Mouse (Mus musculus) hindbrain, embryonic 14.5 days (tissue): ENCODE data around the gene Sh3bp5. TPM values are rescaled to one million over a fixed set of nuclear protein-coding genes. Genes with fewer than 3 reads are reported as not detected.
A peak's percentile ranks its signal among the peaks of the same experiment; 100 is the strongest.

ENCODE experiments used
- ATAC-seq: fragments of 200-750 bp; cut with Nextera tagmentation; 2 replicates; pipeline ENCODE4 v1.8.0; 2017; ENCODE audit warnings: moderate number of reproducible peaks, mild to moderate bottlenecking, moderate TSS enrichment, moderate library complexity; ENCODE audit not compliant: low FRiP score
- DNase-seq: peaks from one replicate; pipeline ENCODE4 v3.0.0-alpha.2; 2015; ENCODE audit warnings: low spot score
- H3K27ac ChIP-seq: fragments of 300-500 bp; sonication (generic); 2 replicates; pipeline ENCODE4 v1.5.1; 2014; ENCODE audit warnings: mild to moderate bottlenecking, moderate library complexity
- H3K27me3 ChIP-seq: fragments of 300-500 bp; sonication (generic); 2 replicates; pipeline ENCODE4 v1.6.1; 2014; ENCODE audit warnings: mild to moderate bottlenecking, low read length, mixed read lengths; ENCODE audit not compliant: control insufficient read depth, insufficient read depth
- H3K36me3 ChIP-seq: fragments of 300-500 bp; sonication (generic); replicated peaks from 2 replicates; pipeline ENCODE4 v1.6.1; 2014; ENCODE audit not compliant: control insufficient read depth, insufficient read depth
- H3K4me1 ChIP-seq: fragments of 300-500 bp; sonication (generic); replicated peaks from 2 replicates; pipeline ENCODE4 v1.6.1; 2014; ENCODE audit warnings: antibody characterized with exemption, low read length, mixed read lengths; ENCODE audit not compliant: control insufficient read depth, insufficient read depth
- H3K4me2 ChIP-seq: fragments of 300-500 bp; sonication (generic); replicated peaks from 2 replicates; pipeline ENCODE4 v1.6.1; 2014; ENCODE audit warnings: mild to moderate bottlenecking, moderate library complexity
- H3K4me3 ChIP-seq: fragments of 300-500 bp; sonication (generic); replicated peaks from 2 replicates; pipeline ENCODE4 v1.5.1; 2014; ENCODE audit warnings: mild to moderate bottlenecking, low read length
- H3K9ac ChIP-seq: fragments of 300-500 bp; sonication (generic); 2 replicates; pipeline ENCODE4 v1.6.1; 2014
- H3K9me3 ChIP-seq: fragments of 300-500 bp; sonication (generic); 2 replicates; pipeline ENCODE4 v1.6.1; 2016; ENCODE audit warnings: low read length; ENCODE audit not compliant: control insufficient read depth
- WGBS: fragments of 180-500 bp; shearing (Covaris S2); extraction: QIAGEN DNeasy Blood & Tissue Kit; methylation state at CpG from one replicate; pipeline ENCODE4 v1.1.7; 2014; 5-methylcytosine and 5-hydroxymethylcytosine counted together
- polyA plus RNA-seq: library from polyadenylated mRNA; unstranded; fragments of >200 nt; fragmentation: Nextera tagmentation; extraction: Ambion mirVana; gene quantifications from 2 replicates; pipeline ENCODE4 v1.2.1, GENCODE M21; 2014

Gene Sh3bp5
- polyA plus RNA-seq, 1 experiment from 2014 or later: 93.7 TPM

- Histone ChIP-seq H3K9me3 (no peaks in the 10 kb centered on the region), H3K4me1 (peaks cover 12% of the 10 kb centered on the region), H3K27me3 (no peaks in the 10 kb centered on the region), H3K4me2 (no peak overlapping the region), H3K4me3 (no peak overlapping the region), H3K36me3 (peaks cover 30% of the 10 kb centered on the region), H3K9ac (no peak overlapping the region), H3K27ac (no peak overlapping the region)
- ATAC-seq (no peak), DNase-seq (no peak)
- WGBS: 63% methylated on average over 11 of the region's 11 CpGs
Measured at GRCm38 (mm10) chr14:31383470-31384050, 52.3 kb downstream of the Sh3bp5 start.

- H3K36me3 ChIP-seq: peaks cover 38% of the 10 kb centered on the region
- no peak overlapping the region for H3K27ac ChIP-seq
- H3K9me3 ChIP-seq: no peaks in the 10 kb centered on the region
- no peak overlapping the region for H3K4me3 ChIP-seq
- DNase-seq (no peak), ATAC-seq (no peak)
- H3K9ac ChIP-seq: no peak overlapping the region
- H3K4me1 ChIP-seq: peaks cover 12% of the 10 kb centered on the region
- no peak overlapping the region for H3K4me2 ChIP-seq
- no peaks in the 10 kb centered on the region for H3K27me3 ChIP-seq
- 85% methylated on average over 8 of the region's 8 CpGs for WGBS
Measured at GRCm38 (mm10) chr14:31382276-31382675, 53.6 kb downstream of the Sh3bp5 start.

- H3K27ac ChIP-seq: no peak overlapping the region
- no peaks in the 10 kb centered on the region for H3K9me3 ChIP-seq
- H3K9ac ChIP-seq: no peak overlapping the region
- H3K4me2 ChIP-seq: no peak overlapping the region
- no peaks in the 10 kb centered on the region for H3K4me1 ChIP-seq
- peaks cover 79% of the 10 kb centered on the region for H3K36me3 ChIP-seq
- no peak overlapping the region for H3K4me3 ChIP-seq
- WGBS: 81% methylated on average over 3 of the region's 3 CpGs
- no peaks in the 10 kb centered on the region for H3K27me3 ChIP-seq
- ATAC-seq (no peak), DNase-seq (no peak)
Measured at GRCm38 (mm10) chr14:31376331-31376730, 59.5 kb downstream of the Sh3bp5 start.

- Histone ChIP-seq H3K9ac (no peak overlapping the region), H3K27ac (no peak overlapping the region), H3K36me3 (peaks cover 97% of the 10 kb centered on the region), H3K27me3 (no peaks in the 10 kb centered on the region), H3K9me3 (no peaks in the 10 kb centered on the region), H3K4me1 (no peaks in the 10 kb centered on the region), H3K4me2 (no peak overlapping the region), H3K4me3 (no peak overlapping the region)
- no peak for DNase-seq
- ATAC-seq: no peak
- 93% methylated on average over 6 of the region's 6 CpGs for WGBS
Measured at GRCm38 (mm10) chr14:31374390-31374789, 61.5 kb downstream of the Sh3bp5 start.

GRCm38 (mm10) chr14:31369377-31369776, 66.5 kb downstream of the Sh3bp5 start:
- Histone ChIP-seq H3K27ac (no peak overlapping the region), H3K9ac (no peak overlapping the region), H3K4me1 (no peaks in the 10 kb centered on the region), H3K4me3 (no peak overlapping the region), H3K4me2 (no peak overlapping the region), H3K36me3 (peaks cover 92% of the 10 kb centered on the region), H3K27me3 (no peaks in the 10 kb centered on the region), H3K9me3 (no peaks in the 10 kb centered on the region)
- WGBS: 93% methylated on average over 3 of the region's 3 CpGs
- DNase-seq (no peak), ATAC-seq (no peak)

GRCm38 (mm10) chr14:31367951-31368350, 67.9 kb downstream of the Sh3bp5 start:
- 93% methylated on average over 7 of the region's 7 CpGs for WGBS
- H3K4me2 ChIP-seq: no peak overlapping the region
- H3K36me3 ChIP-seq: peaks cover 92% of the 10 kb centered on the region
- ATAC-seq: no peak
- H3K4me3 ChIP-seq: no peak overlapping the region
- no peaks in the 10 kb centered on the region for H3K9me3 ChIP-seq
- H3K27me3 ChIP-seq: no peaks in the 10 kb centered on the region
- H3K4me1 ChIP-seq: no peaks in the 10 kb centered on the region
- H3K9ac ChIP-seq: no peak overlapping the region
- DNase-seq: no peak
- H3K27ac ChIP-seq: no peak overlapping the region

- Histone ChIP-seq H3K27ac (no peak overlapping the region), H3K9ac (no peak overlapping the region), H3K4me3 (no peak overlapping the region), H3K27me3 (no peaks in the 10 kb centered on the region), H3K4me1 (no peaks in the 10 kb centered on the region), H3K4me2 (no peak overlapping the region), H3K36me3 (peaks cover 94% of the 10 kb centered on the region), H3K9me3 (no peaks in the 10 kb centered on the region)
- ATAC-seq: no peak
- DNase-seq: peak; percentile 73
Measured at GRCm38 (mm10) chr14:31365350-31365749, 70.5 kb downstream of the Sh3bp5 start.

- ATAC-seq: no peak
- 98% methylated on average over 4 of the region's 4 CpGs for WGBS
Measured at GRCm38 (mm10) chr14:31364589-31364988, 71.3 kb downstream of the Sh3bp5 start.

GRCm38 (mm10) chr14:31362236-31362635, 73.6 kb downstream of the Sh3bp5 start:
- H3K4me3 ChIP-seq: no peak overlapping the region
- H3K9me3 ChIP-seq: no peaks in the 10 kb centered on the region
- H3K4me2 ChIP-seq: no peak overlapping the region
- H3K27ac ChIP-seq: no peak overlapping the region
- ATAC-seq (no peak), DNase-seq (no peak)
- no peaks in the 10 kb centered on the region for H3K27me3 ChIP-seq
- H3K36me3 ChIP-seq: peaks cover 88% of the 10 kb centered on the region
- no peaks in the 10 kb centered on the region for H3K4me1 ChIP-seq
- H3K9ac ChIP-seq: no peak overlapping the region
- 90% methylated on average over 2 of the region's 2 CpGs for WGBS

More at GRCm38 (mm10) chr14:31364589-31364988, 71.3 kb downstream of the Sh3bp5 start:
- no peaks in the 10 kb centered on the region for H3K9me3 ChIP-seq
- H3K9ac ChIP-seq: no peak overlapping the region
- no peak overlapping the region for H3K4me2 ChIP-seq
- no peak overlapping the region for H3K27ac ChIP-seq
- no peaks in the 10 kb centered on the region for H3K4me1 ChIP-seq
- peaks cover 92% of the 10 kb centered on the region for H3K36me3 ChIP-seq
- no peak overlapping the region for H3K4me3 ChIP-seq
- no peak for DNase-seq
- H3K27me3 ChIP-seq: no peaks in the 10 kb centered on the region

- WGBS: 89% methylated on average over 1 of the region's 1 CpGs
- peaks cover 68% of the 10 kb centered on the region for H3K36me3 ChIP-seq
Measured at GRCm38 (mm10) chr14:31345367-31345766, 90.5 kb downstream of the Sh3bp5 start.

More at GRCm38 (mm10) chr14:31345367-31345766, 90.5 kb downstream of the Sh3bp5 start:
- Histone ChIP-seq H3K27ac (no peak overlapping the region), H3K4me2 (no peak overlapping the region), H3K4me1 (no peaks in the 10 kb centered on the region), H3K9me3 (no peaks in the 10 kb centered on the region), H3K9ac (no peak overlapping the region), H3K4me3 (no peak overlapping the region), H3K27me3 (no peaks in the 10 kb centered on the region)
- ATAC-seq (no peak), DNase-seq (no peak)
